Mouse (Mus musculus) liver, embryonic 14.5 days (tissue): Measurements from ENCODE around the gene Stk16.

ENCODE experiments used
- CTCF ChIP-seq: IDR thresholded peaks from 2 replicates; pipeline ENCODE4 v1.5.1; 2016; ENCODE audit warnings: antibody characterized with exemption, low read depth, control low read depth
- EP300 ChIP-seq: IDR thresholded peaks from 2 replicates; pipeline ENCODE4 v1.6.1; 2016; ENCODE audit warnings: antibody characterized with exemption, low read depth

DNA sequence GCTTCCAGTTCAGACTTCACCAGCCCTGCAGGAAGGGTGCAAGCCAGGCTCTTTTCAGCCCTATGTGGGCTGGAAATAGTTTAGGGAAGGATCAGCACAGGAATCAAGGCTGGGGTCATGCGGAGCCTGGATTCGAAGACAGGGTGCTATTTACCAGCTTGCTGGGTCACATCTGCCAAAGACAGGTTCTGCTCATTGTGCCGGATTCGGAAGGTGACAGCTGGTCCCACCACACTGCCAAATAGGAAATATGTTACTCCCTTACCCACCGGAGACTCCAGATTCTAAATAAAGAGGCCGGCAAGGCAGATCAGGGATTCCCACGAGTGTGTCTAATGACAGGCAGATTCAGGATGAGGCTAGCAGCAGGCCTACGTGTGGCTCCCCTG lies 44.0 kb downstream of the Stk16 start:
- TF ChIP-seq CTCF (no peak), EP300 (no peak)
